Mouse (Mus musculus): Measurements from ENCODE around the gene Olfr1390.

DNA sequence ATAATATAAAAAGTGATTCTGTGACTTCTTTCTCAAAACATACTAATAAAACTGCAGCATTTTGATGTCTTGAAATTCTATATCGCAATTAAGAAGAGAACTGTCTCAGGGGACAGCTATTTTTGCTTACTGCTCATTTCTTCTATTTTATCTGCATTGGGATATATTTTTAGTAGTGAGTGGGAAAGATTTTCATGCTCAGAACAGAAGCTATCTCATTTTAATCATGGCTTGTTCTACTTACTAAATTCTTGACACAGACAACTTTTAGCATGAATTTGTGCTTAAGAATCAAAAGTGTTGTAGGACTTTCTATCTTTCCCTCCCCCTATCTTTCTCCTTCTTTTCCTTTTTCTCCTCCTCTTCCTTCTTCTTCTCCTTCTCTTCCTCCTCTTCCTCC lies 5.3 kb upstream of the Olfr1390 start:
- TF ChIP-seq CTCF (conservative IDR thresholded peaks at IDR 0.05; ENCODE audit: insufficient read depth, insufficient read length, low read depth, low read length) (no peak), POLR2A (IDR thresholded peaks at IDR 0.05; ENCODE audit: low read depth, low read length) (no peak)

Data from kidney, adult 2 months (tissue).